Mouse (Mus musculus): ENCODE measurements at regions not wholly inside any gene's neighbourhood (a gene's known extent, or its start where the extent isn't known, plus 50 kb on each side); places are given as distances from the start of the nearest gene placed in this dataset.

DNA sequence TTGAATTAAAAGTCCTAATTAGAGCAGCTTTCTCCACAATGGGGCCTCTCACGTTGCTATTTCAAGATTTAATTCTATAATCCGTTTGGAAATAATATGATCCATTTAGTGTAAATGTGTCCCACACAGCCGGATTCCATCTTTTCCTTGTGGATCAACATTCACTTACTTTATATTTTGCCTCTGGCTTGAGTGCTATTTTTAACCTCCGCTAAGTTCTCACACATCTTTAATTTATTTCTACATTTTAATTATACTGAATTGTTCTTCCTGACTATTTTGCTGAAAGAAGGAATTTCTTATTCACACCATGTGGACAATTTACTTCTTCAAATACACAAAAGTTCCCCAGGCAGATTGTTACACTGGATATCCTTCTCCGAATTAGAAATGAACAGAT lies 364.7 kb upstream of the Chrm3 start:
- TF ChIP-seq POLR2A (IDR thresholded peaks at IDR 0.05; ENCODE audit: borderline replicate concordance, control insufficient read depth, low read depth, low read length) = no peak
- no peak for TF ChIP-seq CTCF (IDR thresholded peaks at IDR 0.05; ENCODE audit: control insufficient read depth, insufficient read depth, low read length)

Measured in bone marrow, adult 2 months (tissue).